Mouse (Mus musculus) limb, embryonic 15.5 days (tissue): ENCODE results near the gene 4931414P19Rik. TPM values are rescaled to one million over a fixed set of nuclear protein-coding genes. Genes with fewer than 3 reads are reported as not detected.
"Not testable (repeated sequence)": the region's sequence is repeated elsewhere in the genome, so short reads cannot be mapped to it uniquely, and the experiment has no call there.

Experiments
- ATAC-seq: fragments of 200-750 bp; cut with Nextera tagmentation; 2 replicates; pipeline ENCODE4 v1.8.0; 2017; ENCODE audit warnings: low read depth, moderate TSS enrichment; ENCODE audit not compliant: insufficient number of reproducible peaks, low FRiP score, low TSS enrichment
- H3K27ac ChIP-seq: fragments of 300-500 bp; sonication (generic); 2 replicates; pipeline ENCODE4 v1.5.1; 2015; ENCODE audit warnings: moderate library complexity, mild to moderate bottlenecking, inconsistent platforms
- H3K27me3 ChIP-seq: fragments of 300-500 bp; sonication (generic); 2 replicates; pipeline ENCODE4 v1.6.1; 2015; ENCODE audit warnings: inconsistent platforms
- H3K36me3 ChIP-seq: fragments of 300-500 bp; sonication (generic); 2 replicates; pipeline ENCODE4 v1.6.1; 2015; ENCODE audit warnings: inconsistent platforms
- H3K4me1 ChIP-seq: fragments of 300-500 bp; sonication (generic); 2 replicates; pipeline ENCODE4 v1.6.1; 2015; ENCODE audit warnings: inconsistent platforms
- H3K4me2 ChIP-seq: fragments of 300-500 bp; sonication (generic); 2 replicates; pipeline ENCODE4 v1.6.1; 2015; ENCODE audit warnings: mild to moderate bottlenecking, inconsistent platforms
- H3K4me3 ChIP-seq: fragments of 300-500 bp; sonication (generic); 2 replicates; pipeline ENCODE4 v1.5.1; 2015; ENCODE audit warnings: mild to moderate bottlenecking, inconsistent platforms
- H3K9ac ChIP-seq: fragments of 300-500 bp; sonication (generic); 2 replicates; pipeline ENCODE4 v1.6.1; 2015; ENCODE audit warnings: inconsistent platforms
- H3K9me3 ChIP-seq: fragments of 300-500 bp; sonication (generic); 2 replicates; pipeline ENCODE4 v1.6.1; 2016; ENCODE audit warnings: inconsistent platforms
- WGBS: fragments of 180-500 bp; shearing (Covaris S2); methylation state at CpG from one replicate; pipeline ENCODE4 v1.1.7; 2015; 5-methylcytosine and 5-hydroxymethylcytosine counted together
- polyA plus RNA-seq: library from polyadenylated mRNA; unstranded; fragments of >200 nt; fragmentation: Nextera tagmentation; extraction: Ambion mirVana; gene quantifications from 2 replicates; pipeline ENCODE4 v1.2.1, GENCODE M21; 2015

4931414P19Rik gene
- polyA plus RNA-seq, 1 experiment from 2014 or later = 5.8 TPM

GRCm38 (mm10) chr14:54623334-54623733 lies 17.5 kb upstream of the 4931414P19Rik start:
- 77% methylated on average over 6 of the region's 6 CpGs for WGBS
- no peak overlapping the region for H3K4me2 ChIP-seq
- no peak overlapping the region for H3K9ac ChIP-seq
- H3K36me3 ChIP-seq = no peaks in the 10 kb centered on the region
- no peak overlapping the region for H3K27ac ChIP-seq
- H3K27me3 ChIP-seq = no peaks in the 10 kb centered on the region
- no peaks in the 10 kb centered on the region for H3K9me3 ChIP-seq
- no peaks in the 10 kb centered on the region for H3K4me1 ChIP-seq
- no peak overlapping the region for H3K4me3 ChIP-seq
- no peak for ATAC-seq

- no peak for ATAC-seq
- 87% methylated on average over 1 of the region's 1 CpGs for WGBS
Observed at GRCm38 (mm10) chr14:54621133-54621532, 15.3 kb upstream of the 4931414P19Rik start, which contains the start of gene Psmb11. Psmb11 (plus strand) TSS chr14:54621433.

GRCm38 (mm10) chr14:54617897-54618365 lies 12.1 kb upstream of the 4931414P19Rik start, which contains the start of gene Psmb5:
Psmb5 (minus strand) TSS chr14:54618022.
- Histone ChIP-seq H3K9ac (peak within 1 kb of the TSS; percentile 68), H3K4me1 (peaks cover 10% of the 10 kb centered on the region; the same call in 1 of the 2 replicates), H3K27ac (peak within 1 kb of the TSS; percentile 86), H3K27me3 (no peaks in the 10 kb centered on the region), H3K4me3 (peak within 1 kb of the TSS; percentile 76), H3K9me3 (no peaks in the 10 kb centered on the region), H3K4me2 (peak within 1 kb of the TSS; percentile 64), H3K36me3 (peaks cover 24% of the 10 kb centered on the region)
- ATAC-seq = peak; percentile 83
- under 1% methylated on average over 25 of the region's 25 CpGs for WGBS

More at GRCm38 (mm10) chr14:54621133-54621532, 15.3 kb upstream of the 4931414P19Rik start, which contains the start of gene Psmb11:
- Histone ChIP-seq H3K4me3 (no peak within 1 kb of the TSS), H3K27ac (no peak within 1 kb of the TSS), H3K4me1 (peaks cover 10% of the 10 kb centered on the region; the same call in 1 of the 2 replicates), H3K9ac (no peak within 1 kb of the TSS), H3K27me3 (no peaks in the 10 kb centered on the region), H3K36me3 (peaks cover 2% of the 10 kb centered on the region), H3K9me3 (no peaks in the 10 kb centered on the region), H3K4me2 (no peak within 1 kb of the TSS)

GRCm38 (mm10) chr14:54617152-54617896 lies 11.5 kb upstream of the 4931414P19Rik start:
- Histone ChIP-seq H3K27ac (peak overlapping the region; percentile 86), H3K9ac (peak overlapping the region; percentile 68), H3K27me3 (no peaks in the 10 kb centered on the region), H3K4me2 (peak overlapping the region; percentile 64), H3K9me3 (no peaks in the 10 kb centered on the region), H3K36me3 (peaks cover 30% of the 10 kb centered on the region), H3K4me3 (peak overlapping the region; percentile 76), H3K4me1 (peaks cover 10% of the 10 kb centered on the region; the same call in 1 of the 2 replicates)
- 2% methylated on average over 34 of the region's 38 CpGs for WGBS
- ATAC-seq = peak; percentile 36; the same call in 1 of the 2 replicates

GRCm38 (mm10) chr14:54616226-54616825 lies 10.5 kb upstream of the 4931414P19Rik start:
- peaks cover 38% of the 10 kb centered on the region for H3K36me3 ChIP-seq

GRCm38 (mm10) chr14:54614130-54614529 lies 8.3 kb upstream of the 4931414P19Rik start:
- H3K27ac ChIP-seq, H3K9me3 ChIP-seq, ATAC-seq, H3K9ac ChIP-seq, H3K4me2 ChIP-seq, H3K4me1 ChIP-seq, H3K27me3 ChIP-seq, H3K4me3 ChIP-seq: not testable (repeated sequence)
- 90% methylated on average over 16 of the region's 16 CpGs for WGBS
- peaks cover 38% of the 10 kb centered on the region for H3K36me3 ChIP-seq

More at GRCm38 (mm10) chr14:54616226-54616825, 10.5 kb upstream of the 4931414P19Rik start:
- no peak overlapping the region for H3K27ac ChIP-seq
- no peak overlapping the region for H3K4me3 ChIP-seq
- H3K9me3 ChIP-seq = no peaks in the 10 kb centered on the region
- no peak for ATAC-seq
- WGBS = 92% methylated on average over 16 of the region's 16 CpGs
- no peak overlapping the region for H3K9ac ChIP-seq
- peaks cover 10% of the 10 kb centered on the region; the same call in 1 of the 2 replicates for H3K4me1 ChIP-seq
- H3K27me3 ChIP-seq = no peaks in the 10 kb centered on the region
- H3K4me2 ChIP-seq = no peak overlapping the region

- Histone ChIP-seq H3K4me3 (no peak overlapping the region), H3K4me2 (no peak overlapping the region), H3K36me3 (peaks cover 30% of the 10 kb centered on the region), H3K9ac (no peak overlapping the region), H3K27ac (no peak overlapping the region), H3K9me3 (no peaks in the 10 kb centered on the region), H3K4me1 (0 out of 2 replicates have a peak, but pooled peaks cover 3% of the 10 kb centered on the region), H3K27me3 (no peaks in the 10 kb centered on the region)
- WGBS = 73% methylated on average over 6 of the region's 6 CpGs
- ATAC-seq = no peak
Observed at GRCm38 (mm10) chr14:54610648-54611047, 4.9 kb upstream of the 4931414P19Rik start.

- 82% methylated on average over 4 of the region's 4 CpGs for WGBS
- no peak overlapping the region for H3K9ac ChIP-seq
- H3K27ac ChIP-seq = no peak overlapping the region
- peaks cover 24% of the 10 kb centered on the region for H3K36me3 ChIP-seq
- ATAC-seq = no peak
- H3K27me3 ChIP-seq = no peaks in the 10 kb centered on the region
- no peak overlapping the region for H3K4me3 ChIP-seq
- H3K9me3 ChIP-seq = no peaks in the 10 kb centered on the region
- H3K4me1 ChIP-seq = peaks cover 6% of the 10 kb centered on the region; the same call in 1 of the 2 replicates
- no peak overlapping the region for H3K4me2 ChIP-seq
Observed at GRCm38 (mm10) chr14:54609962-54610361, 4.2 kb upstream of the 4931414P19Rik start.

- Histone ChIP-seq H3K4me1 (peaks cover 9% of the 10 kb centered on the region), H3K9ac (no peak overlapping the region), H3K36me3 (peaks cover 20% of the 10 kb centered on the region), H3K9me3 (no peaks in the 10 kb centered on the region), H3K4me2 (no peak overlapping the region), H3K4me3 (no peak overlapping the region), H3K27ac (no peak overlapping the region), H3K27me3 (no peaks in the 10 kb centered on the region)
- 61% methylated on average over 4 of the region's 4 CpGs for WGBS
- ATAC-seq = no peak
Observed at GRCm38 (mm10) chr14:54609245-54609644, 3.5 kb upstream of the 4931414P19Rik start.

GRCm38 (mm10) chr14:54607226-54607625 lies 1.4 kb upstream of the 4931414P19Rik start:
- no peak overlapping the region for H3K4me2 ChIP-seq
- H3K4me1 ChIP-seq = peaks cover 21% of the 10 kb centered on the region
- 63% methylated on average over 8 of the region's 8 CpGs for WGBS
- no peaks in the 10 kb centered on the region for H3K27me3 ChIP-seq
- H3K27ac ChIP-seq = no peak overlapping the region
- no peaks in the 10 kb centered on the region for H3K9me3 ChIP-seq
- peaks cover 7% of the 10 kb centered on the region for H3K36me3 ChIP-seq
- no peak overlapping the region for H3K4me3 ChIP-seq
- no peak for ATAC-seq
- H3K9ac ChIP-seq = no peak overlapping the region

GRCm38 (mm10) chr14:54603686-54604085 lies 2.1 kb downstream of the 4931414P19Rik start:
- 79% methylated on average over 8 of the region's 8 CpGs for WGBS
- no peaks in the 10 kb centered on the region for H3K9me3 ChIP-seq
- no peak for ATAC-seq
- 0 out of 2 replicates have a peak, but pooled peaks cover 9% of the 10 kb centered on the region for H3K36me3 ChIP-seq
- H3K27ac ChIP-seq = peak overlapping the region; percentile 98
- no peak overlapping the region for H3K9ac ChIP-seq
- H3K4me1 ChIP-seq = peaks cover 21% of the 10 kb centered on the region
- H3K27me3 ChIP-seq = no peaks in the 10 kb centered on the region
- peak overlapping the region; percentile 45 for H3K4me2 ChIP-seq
- H3K4me3 ChIP-seq = peak overlapping the region; percentile 69
